Mouse (Mus musculus) retina, postnatal 1 day (tissue): Measurements from ENCODE around the gene Tlr6.

Experiments
- DNase-seq: peaks from one replicate; pipeline ENCODE4 v3.0.0-alpha.2; 2012

Gene Tlr6

GRCm38 (mm10) chr5:64922891-64923381, 37.0 kb downstream of the Tlr6 start:
- DNase-seq, result no peak

GRCm38 (mm10) chr5:64918616-64919597, 41.0 kb downstream of the Tlr6 start:
- no peak for DNase-seq

GRCm38 (mm10) chr5:64917721-64918120, 42.2 kb downstream of the Tlr6 start:
- DNase-seq, result no peak

DNA sequence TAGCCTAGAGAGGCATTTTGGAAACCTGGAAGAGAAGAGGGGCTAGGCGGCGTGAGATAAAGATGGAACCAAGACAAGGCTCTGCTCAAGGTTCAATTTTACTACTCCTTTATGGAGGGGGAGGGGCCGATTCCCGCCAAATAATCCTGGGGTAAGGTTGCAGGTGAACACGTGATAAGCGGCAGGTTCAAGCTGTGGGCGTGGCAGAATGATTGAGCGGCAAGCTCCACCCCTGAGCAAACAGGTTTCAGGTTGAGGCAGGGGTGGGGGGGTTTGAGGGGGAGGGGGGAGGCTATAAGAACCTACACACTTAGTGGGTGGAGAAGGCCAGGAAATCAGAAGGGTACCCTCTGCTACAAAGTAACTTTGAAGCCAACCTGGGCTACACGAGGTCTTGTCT, 42.7 kb downstream of the Tlr6 start:
- DNase-seq, result no peak

DNA sequence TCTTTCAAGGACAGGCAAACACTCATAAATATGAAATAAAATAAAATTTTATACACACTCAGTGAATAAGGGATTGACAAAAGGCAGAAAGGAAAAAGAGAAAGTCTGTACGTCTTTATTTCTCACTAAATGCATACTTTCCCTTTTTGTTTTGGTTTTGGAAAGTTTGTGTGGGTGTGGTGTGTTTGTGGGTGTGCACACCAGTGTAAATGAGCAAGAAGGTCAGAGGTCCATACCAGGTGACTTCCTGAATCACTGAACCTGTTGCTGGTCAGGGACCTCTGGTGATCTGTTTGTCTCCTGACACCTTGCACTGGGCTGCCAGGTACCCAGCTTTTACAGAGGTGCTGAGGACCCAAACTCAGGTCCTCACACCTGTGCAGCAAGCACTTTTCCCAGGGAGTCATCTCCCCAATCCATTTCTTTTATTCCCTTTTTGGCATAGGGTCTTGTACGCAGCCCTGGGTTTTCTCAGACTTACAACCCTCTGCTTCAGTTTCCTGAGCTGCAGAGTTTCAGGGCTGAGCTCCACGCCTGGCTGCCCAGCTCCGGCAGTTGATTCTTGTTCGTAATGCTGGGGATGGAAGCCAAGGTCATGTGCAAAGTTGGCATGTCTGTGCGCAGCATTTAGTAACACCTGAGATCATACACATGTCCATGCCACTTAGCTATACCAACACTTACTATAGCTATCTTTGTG, 51.2 kb downstream of the Tlr6 start:
- DNase-seq, result no peak

DNA sequence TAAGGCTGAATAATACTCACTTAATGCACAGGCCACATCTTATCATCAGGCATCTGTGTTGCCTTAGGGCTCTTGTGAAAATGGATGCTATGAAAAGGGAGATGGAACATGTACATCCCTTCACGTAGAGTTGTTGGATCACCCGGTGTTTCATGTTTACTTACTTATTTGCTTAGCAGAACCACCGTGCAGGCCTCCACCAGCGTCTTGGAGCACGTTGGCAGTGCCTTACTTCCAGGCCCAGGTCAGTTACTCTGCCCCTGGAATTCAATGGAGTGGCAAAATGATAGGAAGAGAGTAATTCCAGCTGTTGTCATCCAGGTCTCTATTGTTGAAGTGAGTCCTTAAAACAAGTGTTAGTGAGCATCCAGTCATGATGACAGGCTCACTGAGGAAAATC, 52.0 kb downstream of the Tlr6 start:
- no peak for DNase-seq

DNA sequence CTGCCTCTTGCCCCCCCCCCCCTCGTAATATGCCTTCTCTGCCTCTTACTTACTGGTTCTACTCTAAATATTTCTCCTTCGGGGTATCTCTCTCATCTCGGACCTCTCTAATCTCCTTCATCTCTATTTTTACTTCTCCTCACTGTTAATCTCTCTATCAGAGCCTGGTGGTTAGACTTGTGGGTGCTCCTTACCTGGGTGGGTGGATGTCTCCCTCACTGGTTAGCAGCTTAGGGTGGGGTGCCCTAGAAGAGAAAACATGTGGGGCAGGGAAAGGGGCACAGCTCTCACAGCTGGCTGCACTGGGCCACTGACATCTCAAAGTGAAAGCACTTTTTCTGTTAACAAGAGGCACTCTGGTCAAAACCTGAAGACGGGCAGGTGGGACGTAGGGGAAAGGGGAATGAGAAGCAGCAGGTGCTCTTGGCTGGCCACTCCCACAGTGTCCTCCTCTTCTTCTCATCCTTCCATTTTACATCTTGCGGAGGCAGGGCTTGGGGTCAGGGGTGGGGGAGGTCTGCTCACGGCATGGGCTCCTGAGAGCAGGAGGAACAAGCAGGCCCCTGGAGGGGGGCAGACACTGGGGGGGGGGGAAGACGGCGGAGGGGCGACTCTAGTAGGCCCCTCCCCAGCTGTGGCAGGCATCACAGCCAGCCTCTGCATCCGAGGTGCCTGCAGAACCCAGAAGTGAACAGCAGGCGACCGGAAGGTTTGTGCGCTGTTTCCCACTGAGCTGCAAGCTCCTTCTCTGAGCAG, 54.2 kb downstream of the Tlr6 start:
- DNase-seq, result no peak
